Mouse (Mus musculus) layer of hippocampus, adult 18-20 months (tissue): Measurements from ENCODE around the gene Igf2bp3. TPM values are rescaled to one million over a fixed set of nuclear protein-coding genes. Genes with fewer than 3 reads are reported as not detected.

ENCODE experiments used
- total RNA-seq, 2 experiments: library from RNA; stranded (reverse); gene quantifications; 2 replicates each; pipeline ENCODE4 v1.2.3; 2021

Igf2bp3 gene
- total RNA-seq, 2 experiments from 2014 or later: not detected

Other genes with a start within 250 kb of the Igf2bp3 start
- gene Doxl2, start 240.0 kb downstream of the Igf2bp3 start, total RNA-seq: not detected
- gene Svs1, start 228.1 kb downstream of the Igf2bp3 start, total RNA-seq: not detected
- 1 to 10 TPM; 4.7 to 7.1 TPM for gene Gpnmb, start 178.4 kb downstream of the Igf2bp3 start, total RNA-seq
- 10 to 100 TPM; 18.8 to 25.0 TPM for gene Malsu1, start 141.2 kb downstream of the Igf2bp3 start, total RNA-seq
- gene Tra2a, start 49.1 kb upstream of the Igf2bp3 start, total RNA-seq: 10 to 100 TPM; 79.8 to 85.1 TPM
- gene Ccdc126, start 104.3 kb upstream of the Igf2bp3 start, total RNA-seq: 10 to 100 TPM; 10.7 to 12.0 TPM
- 1 to 10 TPM; 1.7 to 2.0 TPM for gene Fam221a, start 152.8 kb upstream of the Igf2bp3 start, total RNA-seq
- gene Stk31, start 180.6 kb upstream of the Igf2bp3 start, total RNA-seq: 1 to 10 TPM; 1.3 to 1.7 TPM